8 mouse cellular contexts compared by ENCODE assay signal in genomic region chr8:126524233-126524985, GRCm38 (mm10). TPM values are rescaled to one million over a fixed set of nuclear protein-coding genes. Genes with fewer than 3 reads are reported as not detected.
DNase-seq lines count a peak whose midpoint lies in the region; ATAC-seq and TF ChIP-seq lines count a peak whose summit lies in the region.
"Had no signal": no experiment of that assay in that cellular context is flagged by ENCODE, and none has a peak within 500 bp of the region (broad histone marks: within the 10 kb centered on the region; RNA-seq: fewer than 3 reads in every experiment).

No protein-coding gene starts in this region.

- 49% methylated on average over 18 of the region's 18 CpGs for WGBS in hindbrain, postnatal 0 days

- H3K27me3 ChIP-seq in hindbrain, postnatal 0 days (ENCODE audit: insufficient read depth, low read length) = no peaks in the 10 kb centered on the region
- H3K27me3 ChIP-seq: megakaryocyte, embryonic 14.5 days had no signal

- no peak for ATAC-seq in hindbrain, postnatal 0 days
- no peak for ATAC-seq in megakaryocyte progenitor cell, adult 5-6 weeks (replicated peaks; ENCODE audit: poor library complexity)

- H3K4me3 ChIP-seq in hindbrain, postnatal 0 days (ENCODE audit: low read length) = no peak overlapping the region
- H3K4me3 ChIP-seq: megakaryocyte, embryonic 14.5 days had no signal

- TF ChIP-seq CTCF in hindbrain, postnatal 0 days (IDR thresholded peaks at IDR 0.05; ENCODE audit: low read depth) = no peak

- H3K4me1 ChIP-seq in hindbrain, postnatal 0 days (ENCODE audit: insufficient read depth, low read length) = peaks cover 4% of the 10 kb centered on the region; the same call in 1 of the 2 replicates

- no peaks in the 10 kb centered on the region for H3K36me3 ChIP-seq in hindbrain, postnatal 0 days (ENCODE audit: insufficient read depth, low read length)

- no peak overlapping the region for H3K9ac ChIP-seq in hindbrain, postnatal 0 days (replicated peaks; ENCODE audit: low read length)

- peak; percentile 63 for DNase-seq in MN1 (ENCODE audit: low spot score)
- peak; percentile 82 for DNase-seq in adrenal gland, adult 8-10 months
- DNase-seq in frontal cortex, postnatal 14 days (ENCODE audit: low spot score in 2 of 2) = peak; percentile 78 to 84
- peak; percentile 84 for DNase-seq in hindbrain, postnatal 0 days (ENCODE audit: low spot score)
- DNase-seq in left cerebral cortex, adult 8-10 months (ENCODE audit: low spot score in 2 of 2) = peak; percentile 63 to 89
- peak; percentile 79 for DNase-seq in ovary, postnatal 14 days (ENCODE audit: low spot score)

- H3K27ac ChIP-seq in hindbrain, postnatal 0 days = peak overlapping the region; percentile 54; the same call in 1 of the 2 replicates

- H3K4me2 ChIP-seq in hindbrain, postnatal 0 days (ENCODE audit: low read depth, low read length) = 0 out of 2 replicates have a peak overlapping the region, but pooled peaks have one; percentile 5

- no peaks in the 10 kb centered on the region for H3K9me3 ChIP-seq in hindbrain, postnatal 0 days (ENCODE audit: low read length)

RNA-seq across cellular contexts. Expression of gene Tarbp1, which starts 49.5 kb away (rescaled TPM):
- 1 to 10 TPM; 6.3 to 7.9 (median 7.8) TPM for total RNA-seq in adrenal gland, adult 8-10 months (2022)
- 5.0 and 7.6 TPM in 2 replicates for total RNA-seq in hindbrain, postnatal 0 days (2014; rRNA removed)
- 1.2 TPM in 2 replicates for polyA plus RNA-seq in hindbrain, postnatal 0 days (2015; fragmentation: Nextera tagmentation; extraction: Ambion mirVana)
- 1 to 10 TPM; 4.0 to 4.8 (median 4.3) TPM for total RNA-seq in left cerebral cortex, adult 8-10 months (2022)
- 10.3 and 12.5 TPM in 2 replicates for total RNA-seq in megakaryocyte progenitor cell, adult 5-6 weeks (2015)
- 6.4 and 11.4 TPM in 2 replicates for total RNA-seq in megakaryocyte progenitor cell, adult 5-6 weeks (2017)
